Mouse (Mus musculus): Measurements from ENCODE around the gene Hoxd1. TPM values are rescaled to one million over a fixed set of nuclear protein-coding genes. Genes with fewer than 3 reads are reported as not detected.

Hoxd1 gene
- total RNA-seq (2021) = not detected
- long read RNA-seq, experiment 1 = 0 reads
- long read RNA-seq, experiment 2 = 0 reads

DNA sequence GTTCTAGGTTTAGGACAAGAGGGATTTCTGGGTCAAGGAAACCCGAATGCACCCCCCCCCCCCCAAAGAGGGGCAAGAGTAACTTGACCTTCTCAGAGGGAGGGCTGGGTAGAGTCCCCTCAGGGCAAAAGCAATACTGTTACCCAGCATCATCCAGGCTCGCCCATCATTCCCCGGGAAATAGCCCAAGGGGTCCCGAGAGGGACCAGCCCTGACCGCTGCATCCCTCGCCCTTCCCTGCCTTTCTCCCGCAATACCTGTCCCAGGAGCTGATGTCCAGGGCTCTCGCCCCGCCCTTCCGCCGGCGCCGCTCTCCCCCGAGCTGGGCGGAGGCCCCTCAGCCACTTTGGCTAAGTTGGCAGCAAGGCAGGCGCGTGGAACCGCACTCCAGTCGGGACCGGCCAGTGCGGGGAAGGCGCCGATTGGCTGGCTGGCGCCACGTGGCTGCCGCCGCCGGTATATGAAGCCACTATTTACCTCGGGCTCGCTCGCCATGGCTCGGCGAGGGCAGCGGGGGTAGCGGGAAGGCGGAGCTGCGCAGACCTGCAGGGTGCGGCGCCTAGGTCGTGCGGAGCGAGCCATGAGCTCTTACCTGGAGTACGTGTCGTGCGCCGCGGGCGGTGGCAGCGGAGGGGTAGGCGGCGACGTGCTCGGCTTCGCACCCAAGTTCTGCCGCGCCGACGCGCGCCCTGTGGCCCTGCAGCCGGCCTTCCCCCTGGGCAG is at the start of gene Hoxd1:
Hoxd1 (plus strand) TSS at position 459 of the 723 bp plus-strand sequence.
- DNase-seq = peak; percentile 36

DNA sequence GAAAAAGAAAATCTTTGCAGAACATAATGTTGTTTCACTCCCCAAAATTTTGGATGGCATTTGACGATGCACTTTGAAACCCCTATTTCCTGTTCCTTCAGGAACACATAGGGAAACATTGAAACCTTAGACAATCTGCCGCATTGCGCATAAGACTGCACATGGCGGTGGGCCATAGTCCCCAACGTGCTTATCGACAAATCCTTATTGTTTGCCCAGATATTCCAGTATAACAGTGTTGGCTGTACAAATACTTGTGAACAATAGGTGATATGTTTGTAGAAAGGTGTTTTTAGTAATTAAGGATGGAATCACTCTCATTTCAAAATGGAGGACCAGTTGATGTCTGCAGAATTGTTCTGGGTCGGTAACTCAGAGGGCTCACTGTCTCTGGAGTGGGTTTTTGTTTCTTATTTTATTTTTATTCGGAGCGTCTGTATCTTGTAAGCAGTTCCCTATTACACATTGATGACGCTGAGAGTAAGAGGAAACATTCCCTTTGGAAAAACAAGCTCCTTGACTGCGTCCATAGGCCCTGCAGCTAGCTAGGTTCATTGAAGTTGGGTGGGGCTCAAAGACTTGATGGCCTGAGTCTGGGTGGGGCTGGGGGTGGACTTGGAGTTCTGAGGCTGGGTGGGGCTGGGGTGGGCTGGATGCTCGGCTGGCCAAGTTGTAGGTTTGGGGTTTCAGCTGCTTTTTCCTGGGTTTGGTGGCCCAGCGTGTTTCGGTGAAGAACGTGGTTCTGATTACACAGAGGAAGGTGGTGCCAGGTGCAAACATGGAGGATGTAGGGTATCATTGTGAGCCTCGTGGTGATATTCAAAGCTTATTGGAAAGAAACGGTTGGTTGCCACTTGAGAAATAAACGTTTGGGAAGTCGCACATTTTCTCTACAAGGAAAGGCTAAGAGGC is 49.3 kb upstream of the Hoxd1 start:
- DNase-seq = no peak

DNA sequence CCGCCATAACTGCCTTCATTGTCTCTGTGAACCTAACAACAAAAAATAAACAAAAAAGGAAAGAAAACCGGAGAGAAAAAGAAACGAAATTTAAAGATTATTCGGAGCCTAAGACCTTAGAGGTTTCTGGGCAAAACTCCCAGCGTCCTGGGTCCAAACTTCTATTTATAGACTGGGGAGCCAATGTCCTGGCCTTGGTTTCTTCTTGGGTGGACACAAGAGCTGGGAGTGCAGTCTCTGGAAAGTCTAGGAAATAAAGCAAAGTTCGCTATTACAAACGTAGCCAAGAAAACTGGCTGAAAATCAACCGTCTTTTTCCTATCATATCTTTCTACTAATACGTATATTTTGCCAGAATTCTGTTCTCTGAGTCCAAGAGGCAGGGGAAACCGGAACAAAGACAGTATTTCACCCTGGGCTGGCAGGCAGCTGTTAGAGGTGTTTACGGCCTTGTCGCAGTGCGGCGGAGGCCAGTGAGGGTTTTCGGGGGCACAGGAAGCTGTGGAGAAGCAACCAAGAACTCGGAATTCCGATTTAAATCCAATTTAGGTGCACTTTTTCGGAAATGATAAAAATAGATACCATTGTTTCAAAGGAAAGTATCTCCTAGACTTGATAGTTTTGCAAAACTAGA is 48.5 kb upstream of the Hoxd1 start:
- no peak for DNase-seq

DNA sequence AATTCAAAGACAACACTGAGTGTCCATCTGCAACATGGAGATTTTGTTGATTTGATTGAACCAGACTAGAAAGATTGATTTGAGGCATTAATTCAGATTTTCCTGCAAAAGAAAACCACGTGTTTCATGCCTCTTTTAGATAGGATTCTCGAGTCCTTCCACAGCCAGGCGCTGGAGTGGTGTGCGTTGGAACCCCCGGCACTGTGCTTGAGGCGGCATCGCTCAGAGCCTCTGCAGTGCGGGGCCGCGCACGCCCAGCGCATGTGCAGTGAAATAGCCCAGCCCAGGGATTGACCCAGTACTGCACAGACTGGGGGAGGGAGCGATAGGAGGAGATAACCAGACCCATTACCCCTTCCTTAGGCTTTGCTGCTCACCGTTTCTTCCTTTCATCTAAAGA is 47.9 kb upstream of the Hoxd1 start:
- no peak for DNase-seq

DNA sequence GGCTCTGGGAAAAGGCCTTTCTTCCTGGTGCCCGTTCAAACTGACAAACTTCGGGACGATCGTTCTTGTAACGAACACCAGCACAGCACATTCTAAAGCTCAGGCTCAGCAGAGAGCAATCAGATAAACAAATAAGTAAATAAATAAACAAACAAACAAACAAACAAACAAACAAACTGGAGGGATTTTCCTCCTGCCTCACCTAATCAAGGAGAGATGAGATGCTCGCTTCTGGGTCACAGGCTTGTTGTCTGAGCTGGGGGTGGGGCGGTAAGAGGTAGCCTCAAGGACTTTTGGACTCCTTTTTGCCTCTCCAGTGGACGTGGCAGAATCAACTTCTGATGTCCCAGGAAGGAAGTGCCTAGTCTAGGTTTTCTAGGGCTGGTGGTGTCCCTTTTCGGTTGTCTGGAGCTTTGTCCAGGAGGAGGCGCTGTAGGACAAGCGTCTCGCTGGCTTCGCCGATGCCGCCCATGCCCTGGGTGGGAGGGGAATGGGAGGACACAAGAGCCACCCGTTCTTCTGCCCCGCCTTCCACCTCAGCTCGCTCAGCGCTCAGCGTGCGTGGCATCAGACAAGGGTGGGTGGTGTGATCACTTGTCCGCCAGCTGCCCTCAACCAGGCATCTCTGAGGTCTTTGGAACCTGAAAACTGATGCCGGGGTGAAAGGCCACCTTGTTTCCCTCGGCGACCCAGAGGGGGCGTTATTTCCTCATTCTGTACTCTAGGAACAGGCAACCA is 47.1 kb upstream of the Hoxd1 start:
- peak; percentile 98 for DNase-seq

DNA sequence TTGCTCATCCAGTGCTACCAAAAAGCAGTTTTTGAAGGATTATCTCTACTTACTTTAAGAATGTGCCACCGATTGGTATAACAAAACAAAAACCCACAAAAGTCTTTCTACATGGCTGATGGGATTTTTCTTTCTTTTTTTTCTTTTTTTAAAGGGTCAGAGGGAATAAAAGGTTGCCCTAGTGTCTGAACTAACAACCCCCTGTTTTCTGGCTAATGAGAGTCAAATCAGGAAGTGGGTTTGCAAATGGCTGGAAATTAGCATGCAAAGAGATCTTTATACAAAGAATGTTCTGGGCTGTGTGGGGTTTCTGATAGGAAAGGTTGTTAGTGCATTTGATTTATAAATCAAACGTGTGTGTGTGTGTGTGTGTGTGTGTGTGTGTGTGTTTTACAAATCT is 42.4 kb upstream of the Hoxd1 start:
- no peak for DNase-seq

DNA sequence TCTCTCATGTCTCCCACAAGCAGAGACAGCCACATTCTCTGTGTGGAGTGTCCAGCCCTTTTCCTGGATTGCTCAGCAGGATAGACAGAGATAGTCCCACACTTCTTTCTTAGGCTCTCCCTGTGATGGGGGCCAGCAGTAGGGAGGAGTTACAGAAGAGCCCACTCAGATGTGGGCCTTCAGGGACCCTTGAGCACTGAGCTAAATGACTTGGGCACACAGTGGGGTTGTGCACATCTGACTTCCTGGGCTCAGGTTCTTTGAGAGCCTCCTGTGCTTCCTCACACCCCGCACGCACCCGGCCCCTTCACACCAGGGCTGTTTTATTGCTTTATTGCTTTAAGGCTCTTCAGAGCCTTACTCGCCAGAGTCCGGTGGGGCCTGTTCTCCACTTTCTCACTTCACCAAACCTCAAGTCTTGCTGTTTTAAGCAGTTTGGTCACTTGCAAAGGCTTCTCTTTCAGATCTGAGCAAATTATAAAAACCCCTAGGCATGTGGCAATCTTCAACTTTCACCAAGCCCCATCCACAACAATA is 41.8 kb upstream of the Hoxd1 start:
- no peak for DNase-seq

DNA sequence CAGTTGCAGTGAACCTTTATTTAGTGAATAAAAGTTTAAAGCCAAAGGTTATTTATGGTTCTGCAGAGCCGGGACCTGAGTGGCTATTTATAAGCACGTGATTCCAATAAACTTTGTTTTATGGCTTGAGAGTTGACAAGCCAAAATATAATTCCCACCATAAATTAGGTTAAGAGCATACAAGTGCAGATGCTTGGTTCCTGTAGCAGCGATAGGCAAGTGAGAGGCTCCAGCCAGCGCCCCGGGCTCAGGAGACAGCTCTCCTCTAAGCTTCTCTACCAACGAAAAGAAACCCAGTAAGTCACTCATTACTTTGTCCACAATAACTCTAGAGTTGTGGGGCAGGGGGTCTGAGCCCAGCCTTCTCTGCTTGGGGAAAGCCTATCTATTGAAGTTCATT is 40.9 kb upstream of the Hoxd1 start:
- no peak for DNase-seq

DNA sequence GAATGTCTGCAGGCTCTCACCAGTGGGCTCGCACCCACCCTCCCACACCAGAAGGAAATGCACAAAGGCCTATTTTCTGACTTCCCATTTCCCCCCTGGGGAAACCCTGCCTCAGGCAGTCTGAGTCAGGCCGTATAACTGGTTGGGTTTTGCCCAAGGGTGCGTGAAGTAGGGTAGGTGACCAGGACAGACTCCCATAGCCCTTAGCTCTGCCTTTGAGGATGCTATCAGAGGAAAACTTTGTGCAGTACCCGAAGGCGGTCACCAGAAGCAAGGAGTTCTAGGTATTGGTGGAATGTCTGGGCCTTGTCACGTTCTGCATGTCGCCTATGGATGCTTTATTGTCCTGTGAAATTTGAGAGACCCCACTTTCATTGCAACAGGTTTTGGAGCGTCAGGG is 39.8 kb upstream of the Hoxd1 start:
- DNase-seq = no peak

DNA sequence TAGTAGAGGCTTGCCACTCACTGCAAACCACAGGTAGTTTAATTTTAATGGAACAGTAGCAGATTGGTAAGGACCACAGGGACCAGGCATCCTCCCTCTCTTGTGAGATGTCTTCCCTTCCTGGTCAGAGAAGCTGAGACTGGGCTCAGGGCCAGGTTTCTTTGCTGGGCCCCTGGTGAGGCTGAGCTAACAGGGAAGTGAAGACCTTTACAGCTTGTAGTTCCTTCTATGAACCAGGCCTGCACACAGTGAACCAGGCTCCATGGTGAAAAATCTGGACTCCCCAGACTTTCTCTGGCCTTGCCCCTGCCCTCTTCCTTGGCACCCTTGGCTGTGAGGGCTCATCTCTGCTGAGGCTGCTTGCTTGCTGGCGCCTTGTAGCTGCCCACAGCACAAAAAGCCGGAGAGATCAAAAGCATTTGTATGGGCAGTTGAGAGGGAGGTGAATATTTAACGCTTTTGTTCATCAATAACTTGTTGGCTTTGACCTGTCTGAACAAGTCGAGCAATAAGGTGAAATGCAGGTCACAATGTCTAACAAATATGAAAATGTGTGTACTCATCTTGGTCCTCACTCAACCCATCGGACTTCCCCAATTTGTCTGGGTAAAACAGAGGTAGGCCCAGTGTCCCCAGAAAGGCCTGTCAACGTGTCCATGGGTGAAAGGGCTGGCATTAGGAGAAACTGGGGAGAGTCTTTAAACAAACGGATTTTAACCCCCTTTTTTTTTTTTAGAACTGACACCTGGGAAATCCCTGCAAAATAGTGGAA is 38.4 kb upstream of the Hoxd1 start:
- no peak for DNase-seq

DNA sequence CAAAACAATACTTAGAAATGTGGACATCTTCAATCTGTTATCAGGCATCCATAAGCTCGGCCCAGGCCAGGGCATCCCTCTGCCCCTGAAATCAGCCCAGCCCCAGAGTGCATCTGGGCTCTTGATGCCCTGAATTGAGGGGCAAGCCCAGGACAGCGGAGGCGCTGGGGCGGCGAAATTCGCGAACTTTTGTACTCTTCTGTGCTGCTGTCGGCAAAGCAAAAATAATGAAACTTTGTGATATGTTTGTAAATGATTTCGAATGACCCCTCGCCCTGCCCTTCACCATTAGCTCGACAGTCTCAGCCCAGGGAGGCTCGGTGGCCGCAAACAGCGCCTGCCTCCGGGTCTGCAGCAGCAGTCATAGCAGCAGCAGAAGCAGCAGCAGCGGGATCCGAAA is 37.6 kb upstream of the Hoxd1 start:
- DNase-seq = no peak

DNA sequence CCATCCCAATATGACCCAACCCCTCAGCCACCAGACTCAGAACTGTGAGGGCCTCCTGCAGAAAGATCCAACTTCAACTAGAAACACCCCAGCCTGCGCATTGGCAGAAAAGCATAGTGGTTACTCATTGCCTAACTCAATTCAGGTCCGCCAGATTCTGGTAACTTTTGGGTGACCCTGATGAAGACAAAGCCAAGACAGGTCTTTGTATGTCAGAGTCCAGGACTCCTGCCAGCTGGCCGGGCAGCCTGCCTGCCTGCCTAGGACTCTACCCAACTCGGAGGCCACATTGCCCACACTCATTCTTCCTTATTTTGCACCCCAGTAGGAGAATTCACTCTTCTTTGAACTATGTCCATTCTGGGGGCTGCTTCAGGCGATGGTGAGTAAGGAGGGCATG is 36.2 kb upstream of the Hoxd1 start, which contains the start of gene Gm28230:
Gm28230 (plus strand) TSS at position 178 of the 400 bp plus-strand sequence.
- no peak for DNase-seq

DNA sequence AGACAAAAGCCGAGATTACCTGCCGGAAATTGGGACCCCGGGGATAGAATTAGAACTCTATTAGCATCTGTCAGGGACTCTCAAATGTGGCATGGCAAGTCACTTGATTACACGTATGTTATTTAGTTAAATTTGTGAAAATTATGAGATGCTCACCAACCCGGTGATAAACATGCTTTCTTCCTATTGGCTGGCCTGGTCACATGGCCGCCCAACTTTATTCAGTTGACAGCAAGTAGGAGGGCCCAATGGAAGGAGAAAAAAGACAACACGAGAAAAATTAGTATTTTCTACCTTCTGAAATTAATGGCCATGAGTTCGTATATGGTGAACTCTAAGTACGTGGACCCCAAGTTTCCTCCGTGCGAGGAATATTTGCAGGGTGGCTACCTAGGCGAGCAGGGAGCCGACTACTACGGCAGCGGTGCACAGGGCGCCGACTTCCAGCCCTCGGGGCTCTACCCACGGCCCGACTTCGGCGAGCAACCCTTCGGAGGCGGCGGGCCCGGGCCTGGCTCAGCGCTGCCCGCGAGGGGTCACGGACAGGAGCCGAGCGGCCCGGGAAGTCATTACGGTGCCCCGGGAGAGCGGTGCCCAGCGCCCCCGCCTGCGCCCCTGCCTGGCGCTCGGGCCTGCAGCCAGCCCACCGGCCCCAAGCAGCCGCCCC is 35.7 kb upstream of the Hoxd1 start:
- no peak for DNase-seq

DNA sequence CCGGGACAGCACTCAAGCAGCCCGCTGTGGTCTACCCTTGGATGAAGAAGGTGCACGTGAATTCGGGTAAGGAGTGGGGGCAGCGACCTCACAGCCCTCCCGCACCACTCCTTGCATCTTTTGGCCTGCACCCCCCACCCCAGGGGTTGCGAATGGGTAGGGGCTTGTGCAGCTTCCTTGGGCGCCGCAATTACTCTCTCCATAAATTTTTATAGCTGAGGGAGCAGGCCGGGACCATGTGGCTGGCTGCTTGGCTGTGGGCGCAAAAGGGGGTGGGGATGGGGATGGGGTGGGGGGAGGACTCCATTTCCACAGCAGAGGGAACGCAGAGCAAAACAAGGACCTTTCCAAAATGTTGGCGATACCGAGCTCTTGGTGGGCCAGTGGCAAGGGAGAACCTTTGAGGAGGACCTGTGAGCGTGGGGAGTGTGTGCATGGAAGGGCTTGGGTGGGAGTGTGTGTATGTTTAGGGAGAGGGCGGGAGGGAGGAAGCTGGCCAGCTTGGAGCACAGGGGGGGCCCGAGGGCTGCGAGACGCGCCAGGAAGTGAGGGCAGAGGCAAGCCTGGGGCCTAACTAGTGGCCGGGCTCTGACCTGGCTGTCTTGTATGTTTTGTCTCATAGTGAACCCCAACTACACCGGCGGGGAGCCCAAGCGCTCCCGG is 35.0 kb upstream of the Hoxd1 start:
- no peak for DNase-seq

DNA sequence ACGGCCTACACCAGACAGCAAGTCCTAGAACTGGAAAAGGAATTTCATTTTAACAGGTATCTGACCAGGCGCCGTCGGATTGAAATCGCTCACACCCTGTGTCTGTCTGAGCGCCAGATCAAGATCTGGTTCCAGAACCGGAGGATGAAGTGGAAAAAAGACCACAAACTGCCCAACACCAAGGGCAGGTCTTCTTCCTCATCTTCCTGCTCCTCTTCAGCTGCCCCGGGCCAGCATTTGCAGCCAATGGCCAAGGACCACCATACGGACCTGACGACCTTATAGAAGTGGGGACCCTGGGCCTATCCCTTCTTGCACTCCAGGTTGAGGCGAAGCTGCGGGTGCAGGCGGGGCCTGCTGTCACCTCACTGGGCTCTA is 34.5 kb upstream of the Hoxd1 start:
- no peak for DNase-seq

DNA sequence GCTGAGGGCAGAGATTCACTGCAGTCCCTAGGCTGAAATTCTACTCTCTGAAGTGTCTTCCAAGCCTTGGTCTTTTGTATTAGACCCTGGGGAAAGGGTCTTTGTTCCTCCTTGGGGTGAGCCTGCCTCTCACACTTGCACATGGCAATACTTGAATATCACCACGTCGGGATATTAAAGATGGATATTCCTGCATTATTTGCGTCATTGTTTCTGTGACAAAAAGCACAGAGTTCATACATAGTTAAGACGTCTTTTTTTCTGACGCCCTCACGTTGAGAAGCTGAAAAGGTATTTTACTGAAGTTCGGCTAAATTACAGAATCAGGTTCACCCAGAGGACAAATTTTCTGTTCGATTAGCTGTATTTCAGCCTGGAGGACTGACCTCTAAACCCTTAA is 32.4 kb upstream of the Hoxd1 start:
- DNase-seq = no peak

DNA sequence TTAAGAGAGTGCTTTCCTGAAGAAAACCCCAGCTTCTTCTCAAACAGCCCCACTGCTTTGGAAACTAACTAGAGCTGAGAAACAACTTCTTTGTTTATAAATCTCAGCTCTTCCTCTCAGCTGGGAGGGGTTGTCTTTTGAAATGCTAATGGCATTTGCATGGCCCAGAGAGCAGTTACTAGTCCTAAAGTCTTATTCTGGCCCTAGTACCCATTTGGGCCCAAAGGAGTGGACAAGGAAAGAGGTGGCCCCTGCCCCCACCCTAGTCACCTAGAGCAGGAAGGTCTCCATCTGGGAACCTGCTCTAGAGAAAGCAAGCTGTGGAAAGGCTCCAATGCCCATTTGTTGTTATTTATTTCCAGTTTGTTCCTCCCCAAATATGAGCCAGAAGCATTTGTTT is 31.7 kb upstream of the Hoxd1 start:
- no peak for DNase-seq

DNA sequence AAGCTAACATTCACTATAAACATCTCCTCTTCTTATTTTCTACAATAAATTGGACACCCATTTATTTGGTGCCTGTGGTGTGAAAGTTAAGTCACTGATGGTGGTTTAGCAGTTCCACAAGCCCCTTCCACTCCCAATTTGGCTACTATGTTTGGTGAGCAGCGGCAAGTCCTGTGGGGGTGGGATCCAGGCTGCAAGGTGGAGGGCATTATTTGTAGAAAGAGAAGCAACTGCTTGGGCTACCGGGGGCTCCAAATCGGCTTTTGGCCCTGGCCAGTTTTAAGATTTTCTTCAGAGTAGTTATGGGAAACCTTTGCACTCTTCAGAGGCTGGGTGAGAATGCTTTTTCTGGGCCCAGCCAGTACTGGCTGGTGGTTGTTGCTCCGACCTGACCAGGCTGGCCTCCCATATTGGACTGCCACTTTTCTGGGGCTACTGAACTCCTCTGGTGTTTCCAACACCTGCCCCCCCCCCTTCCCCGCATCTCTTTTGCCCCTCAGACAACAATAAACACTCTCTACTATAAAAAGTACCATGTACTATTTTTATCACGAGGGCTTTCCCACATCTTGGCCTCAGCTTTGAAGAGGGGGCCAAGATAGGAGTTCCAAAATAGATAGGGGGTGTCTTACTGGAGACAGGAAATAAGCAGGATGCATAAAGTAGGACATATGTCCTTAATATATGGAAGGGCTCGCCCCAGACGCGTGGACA is 30.8 kb upstream of the Hoxd1 start:
- no peak for DNase-seq

Data from gastrocnemius, postnatal 10 days (tissue).